Mouse (Mus musculus) layer of hippocampus, adult 9-11 months (tissue): Measurements from ENCODE around the gene Timp2.
A peak's percentile ranks its signal among the peaks of the same experiment; 100 is the strongest.
"Not testable (repeated sequence)": the region's sequence is repeated elsewhere in the genome, so short reads cannot be mapped to it uniquely, and the experiment has no call there.

Experiments
- DNase-seq: peaks from one replicate; pipeline ENCODE4 v3.0.0; 2022

Timp2 gene

DNA sequence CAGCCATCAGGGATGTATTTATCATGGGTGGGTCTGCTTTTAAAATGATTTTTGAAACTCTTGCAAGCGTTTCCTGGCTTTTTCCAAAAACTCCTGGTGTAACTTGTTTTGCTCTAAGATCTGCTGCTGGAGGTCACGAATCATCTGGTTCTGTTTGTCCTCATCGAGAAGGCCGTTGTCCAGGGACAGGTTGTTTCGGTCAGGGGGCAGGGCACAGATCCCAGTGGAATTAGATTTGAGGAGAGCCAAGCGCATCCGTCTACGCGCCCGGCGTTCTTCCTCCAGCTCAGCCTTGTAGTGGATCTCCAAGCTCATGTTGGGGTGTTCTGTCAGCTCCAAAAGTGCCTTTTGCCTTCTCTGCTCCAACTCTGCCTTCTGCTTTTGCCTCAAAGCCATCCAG is 23.2 kb downstream of the Timp2 start:
- no peak for DNase-seq

DNA sequence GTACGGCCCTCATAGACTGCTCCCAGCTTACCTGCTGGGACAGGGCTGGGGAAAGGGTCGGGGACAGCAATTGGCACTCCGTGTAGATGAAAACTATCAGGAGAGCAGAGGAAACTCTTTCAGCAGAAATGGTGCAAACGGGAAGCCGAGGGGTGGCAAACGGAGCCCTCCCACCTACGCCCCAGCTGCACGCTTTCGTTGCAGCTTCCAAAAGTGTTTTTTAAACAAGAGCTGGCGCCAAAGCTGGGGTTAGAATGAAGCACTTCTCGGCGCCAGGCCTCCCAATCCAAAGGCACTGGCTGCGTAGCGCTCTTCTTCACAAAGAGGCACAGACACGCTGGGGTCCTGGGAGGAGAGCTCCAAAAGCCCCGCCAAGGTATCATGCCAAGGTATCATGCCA is 24.8 kb downstream of the Timp2 start:
- DNase-seq = peak; percentile 77

DNA sequence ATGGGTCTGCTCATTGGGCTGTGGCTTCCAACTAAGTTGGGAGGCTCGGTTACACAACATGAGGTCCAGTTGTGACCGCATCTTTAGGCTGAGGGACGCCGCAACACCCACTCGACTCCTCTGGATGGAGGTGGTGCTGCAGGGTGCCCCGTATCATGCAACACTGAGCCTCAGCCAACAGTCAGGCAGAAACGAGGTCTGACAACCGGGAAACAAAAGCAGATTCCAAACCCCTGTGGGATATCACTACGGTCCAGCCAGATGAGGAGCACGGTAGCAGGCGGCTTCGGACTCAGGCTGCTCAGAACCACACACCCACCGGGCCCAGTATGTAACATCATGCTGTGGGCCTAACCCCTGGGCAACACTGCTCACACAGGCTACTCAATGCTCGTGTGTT is 25.2 kb downstream of the Timp2 start:
- no peak for DNase-seq

DNA sequence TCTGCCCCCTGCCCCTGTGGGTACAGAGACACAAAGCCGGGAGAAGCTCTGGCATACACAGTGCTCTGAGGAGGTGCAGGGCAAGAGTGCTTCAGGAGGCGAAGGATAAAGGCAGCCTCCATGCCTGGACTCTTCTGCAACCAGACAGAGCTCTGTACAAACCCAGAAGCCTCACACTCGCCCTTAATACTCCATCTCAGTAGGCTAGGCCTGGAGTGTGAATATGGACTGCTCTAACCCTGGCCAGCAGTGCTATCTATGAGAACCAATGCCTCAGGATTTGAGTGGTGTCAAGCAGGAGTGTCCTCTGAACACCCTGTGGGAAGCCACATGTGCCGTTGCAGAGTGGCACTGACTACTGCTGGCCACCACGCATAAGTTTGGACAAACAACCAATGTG is 26.6 kb downstream of the Timp2 start:
- no peak for DNase-seq

DNA sequence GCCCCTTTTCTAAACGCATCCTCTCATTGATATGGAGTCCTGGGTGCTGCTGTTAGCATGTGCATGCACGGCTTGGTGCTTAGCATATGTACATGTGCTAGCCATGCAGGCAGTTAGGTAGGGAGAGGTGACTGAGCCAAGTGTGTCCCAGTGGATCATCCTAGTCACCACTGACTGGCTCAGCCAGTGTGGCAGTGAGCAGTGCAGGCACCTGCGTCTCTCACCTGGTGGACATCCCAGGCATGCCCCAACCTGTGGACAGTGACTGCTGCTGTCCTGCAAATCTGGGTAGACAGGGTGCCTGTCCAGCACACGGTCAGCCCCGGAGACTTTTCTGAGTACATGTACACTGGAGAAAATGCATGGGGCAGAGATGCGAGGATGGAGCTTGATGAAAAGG is 27.0 kb downstream of the Timp2 start:
- DNase-seq = no peak

DNA sequence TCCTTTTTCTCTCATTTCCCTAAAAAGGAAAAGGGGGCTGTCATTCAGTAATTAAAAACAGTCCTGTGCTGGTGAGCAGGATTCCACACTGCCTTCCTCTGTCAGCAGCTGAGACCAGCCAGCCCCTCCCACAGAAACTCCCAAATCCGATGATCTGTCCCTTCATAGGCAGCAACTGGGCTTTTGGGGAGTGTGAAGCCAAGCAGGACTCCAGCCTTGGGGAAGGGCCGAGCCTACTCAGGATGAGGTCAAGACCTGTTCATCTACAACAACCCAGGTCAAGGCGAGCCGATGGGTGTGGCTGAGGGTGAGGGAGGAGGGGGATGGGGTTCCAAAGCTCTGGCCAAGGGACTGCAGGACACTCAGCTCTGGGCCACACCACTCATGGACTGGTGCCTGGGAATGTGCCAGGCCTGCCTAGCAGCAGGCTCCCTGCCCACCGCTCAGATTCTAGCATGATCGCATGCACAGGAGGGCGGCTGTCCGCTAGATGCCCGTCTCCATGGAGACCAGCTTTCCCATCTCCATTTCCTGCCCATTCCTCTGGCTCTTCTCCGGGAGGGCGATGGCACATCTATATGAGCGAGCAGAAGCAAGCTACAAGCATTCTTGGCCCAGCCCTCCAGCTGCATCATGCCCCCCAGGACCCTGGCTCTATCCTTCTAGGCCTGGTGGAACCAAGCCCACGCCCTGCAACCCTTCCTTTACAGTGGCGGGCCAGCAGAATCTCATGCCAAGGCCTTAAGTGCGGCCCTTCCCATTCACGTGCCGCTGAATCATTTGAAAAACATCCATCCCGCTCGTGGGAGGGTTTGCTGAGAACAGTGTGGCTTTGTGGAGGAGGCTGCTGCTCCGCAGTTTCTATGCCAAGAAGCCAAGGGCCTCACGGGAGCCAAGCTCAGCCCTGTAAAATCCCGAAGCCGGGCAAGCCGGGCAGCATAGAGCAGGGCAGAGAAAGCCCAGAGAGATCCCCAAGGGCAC is 28.3 kb downstream of the Timp2 start:
- peak; percentile 92 for DNase-seq

DNA sequence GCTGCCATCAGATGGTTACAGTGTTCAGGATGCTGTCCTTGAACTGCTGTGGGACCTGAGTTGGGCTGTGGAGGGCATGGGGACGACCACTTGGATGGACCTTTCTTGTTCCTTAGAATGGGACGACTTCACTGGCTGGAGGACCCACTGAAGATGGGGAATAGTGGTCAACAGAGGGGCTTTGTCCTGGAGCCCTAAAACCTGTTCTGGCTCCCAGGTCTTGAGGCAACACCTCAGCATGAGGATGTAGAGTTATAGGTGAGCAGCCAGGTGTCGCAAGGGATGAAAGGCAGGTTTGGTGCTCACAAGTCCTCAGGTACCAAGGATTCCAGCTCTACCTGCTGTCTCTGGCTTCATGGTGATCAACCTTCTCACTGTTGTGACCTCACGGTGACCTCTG is 29.0 kb downstream of the Timp2 start:
- no peak for DNase-seq

DNA sequence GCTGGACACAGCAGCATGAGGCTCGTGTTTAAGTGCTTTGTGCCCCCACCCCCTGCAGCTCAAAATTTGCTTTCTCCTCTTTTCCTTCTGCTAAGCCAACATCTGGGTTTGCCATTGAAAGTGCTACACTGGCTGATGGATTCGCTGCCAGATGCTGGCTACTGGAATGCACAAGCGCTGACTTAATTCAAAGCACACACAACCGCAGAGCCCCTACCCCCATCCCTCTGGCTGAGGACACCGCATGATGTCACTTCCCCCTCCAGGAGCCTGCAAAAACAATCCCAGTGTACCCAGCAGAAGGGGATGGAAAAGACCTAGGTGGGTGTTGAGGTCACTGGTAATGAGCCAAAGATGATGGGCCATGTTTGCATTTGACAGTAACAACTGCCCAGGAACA is 31.0 kb downstream of the Timp2 start:
- no peak for DNase-seq

DNA sequence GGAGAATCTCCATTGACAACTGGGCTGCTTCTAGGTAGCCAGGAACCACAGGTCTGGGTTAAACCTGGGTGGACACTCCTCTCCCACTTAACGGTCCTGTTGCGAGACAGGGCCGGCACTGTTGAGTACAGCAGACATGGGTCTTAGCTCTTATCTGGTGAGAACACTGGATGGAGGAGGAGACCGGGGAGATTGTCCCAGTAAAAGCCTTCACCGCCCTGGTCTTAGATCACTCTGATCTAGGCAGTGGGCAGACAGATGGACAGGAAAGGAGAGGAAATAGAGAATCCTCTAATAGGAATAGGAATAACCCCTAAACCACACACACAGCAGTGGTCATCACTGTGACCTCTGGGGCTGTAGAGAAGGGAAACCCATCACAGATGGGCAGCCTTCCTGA is 31.6 kb downstream of the Timp2 start:
- no peak for DNase-seq

DNA sequence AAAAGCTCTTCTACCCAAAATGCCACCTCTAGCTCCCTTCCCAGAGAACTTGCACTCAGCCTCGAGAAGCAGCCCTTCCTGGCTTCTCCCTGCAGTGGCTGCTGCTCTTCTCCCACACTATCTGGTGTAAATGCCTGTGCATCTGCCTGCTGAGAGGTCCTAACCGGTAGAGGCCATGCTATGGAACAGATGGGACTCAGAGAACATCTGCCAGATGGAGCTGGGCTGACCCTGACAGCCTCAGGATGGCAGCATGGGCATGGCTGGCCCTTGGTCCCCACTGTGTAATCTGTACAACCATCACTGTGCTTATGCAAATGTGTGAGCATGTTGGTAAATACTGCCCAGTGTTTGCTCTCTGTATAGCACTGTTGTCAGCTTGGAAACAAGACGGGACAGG is 32.9 kb downstream of the Timp2 start:
- no peak for DNase-seq

DNA sequence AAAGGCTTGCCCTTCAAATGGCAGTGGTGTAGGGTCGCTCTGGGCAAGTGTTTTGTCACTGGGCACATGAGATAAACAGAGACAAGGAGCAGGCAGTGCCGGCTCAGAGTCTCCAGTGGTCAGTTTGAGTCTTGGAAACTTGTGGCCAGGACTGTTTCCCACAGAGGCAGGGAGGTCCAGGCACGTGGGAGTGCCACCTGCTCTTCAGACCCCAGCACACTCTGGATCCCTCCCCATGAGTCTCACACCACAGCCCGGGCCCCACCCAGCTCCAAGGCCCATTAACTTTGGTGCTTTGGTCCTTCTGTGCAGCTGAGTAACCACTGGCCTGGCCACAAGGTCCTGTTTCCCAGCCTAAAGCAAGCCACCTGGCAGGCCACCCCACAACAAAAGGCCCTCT is 33.6 kb downstream of the Timp2 start:
- no peak for DNase-seq

DNA sequence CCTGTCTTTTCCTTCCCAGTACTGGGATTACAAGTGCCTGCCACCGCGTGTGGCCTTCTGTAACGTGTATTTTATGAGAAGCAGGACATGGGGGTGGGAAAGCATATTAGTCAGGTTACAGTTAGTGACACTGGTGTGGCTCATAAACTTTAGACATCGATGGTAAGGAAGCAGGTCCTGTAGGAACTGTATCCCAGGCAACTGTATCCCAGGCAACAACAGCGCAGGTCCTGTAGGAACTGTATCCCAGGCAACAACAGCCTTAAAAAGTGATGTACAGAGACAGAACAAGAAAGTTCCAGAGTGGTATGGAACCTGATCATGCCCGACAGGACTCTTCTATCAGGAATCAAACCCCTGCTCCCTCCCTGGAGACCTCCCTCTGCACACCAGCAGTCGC is 34.0 kb downstream of the Timp2 start:
- peak; percentile 58 for DNase-seq

DNA sequence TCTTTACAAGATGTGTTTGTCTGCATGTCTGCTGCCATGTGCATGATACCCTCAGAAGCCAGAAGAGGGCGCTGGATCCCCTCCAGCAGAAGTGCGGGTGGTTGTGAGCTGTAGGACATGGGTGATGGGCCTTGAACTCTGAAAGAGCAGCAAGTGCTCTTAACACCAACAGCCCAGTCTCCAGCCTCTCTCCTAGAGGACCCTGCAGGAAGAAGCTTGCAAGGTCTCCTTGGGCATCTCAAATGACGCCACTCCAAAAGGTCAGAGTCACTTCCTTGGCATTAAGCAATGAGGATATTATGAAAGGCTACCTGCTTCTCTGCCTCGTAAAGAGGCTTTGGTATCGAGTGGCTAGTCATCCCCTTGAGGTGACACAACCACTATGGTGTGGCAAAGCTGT is 36.9 kb downstream of the Timp2 start:
- DNase-seq = no peak

DNA sequence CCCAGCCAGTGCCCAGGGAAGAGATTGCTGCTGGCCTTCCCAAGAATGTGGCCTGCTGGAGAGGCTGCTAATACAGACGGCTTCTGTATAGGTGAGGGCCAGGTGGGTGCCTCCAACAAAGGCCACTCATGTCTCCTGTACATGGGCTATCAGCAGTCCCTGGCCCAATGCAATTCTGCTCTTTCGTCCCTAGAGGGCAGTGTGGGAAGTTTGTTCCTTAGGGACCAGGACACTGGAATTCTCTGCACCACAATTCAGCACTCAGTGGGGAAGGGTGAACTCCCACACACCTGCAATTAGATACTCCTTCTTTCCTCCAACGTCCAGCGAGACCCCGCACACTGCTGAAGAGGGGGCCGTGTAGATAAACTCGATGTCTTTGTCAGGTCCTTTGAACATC is 38.4 kb downstream of the Timp2 start:
- no peak for DNase-seq

DNA sequence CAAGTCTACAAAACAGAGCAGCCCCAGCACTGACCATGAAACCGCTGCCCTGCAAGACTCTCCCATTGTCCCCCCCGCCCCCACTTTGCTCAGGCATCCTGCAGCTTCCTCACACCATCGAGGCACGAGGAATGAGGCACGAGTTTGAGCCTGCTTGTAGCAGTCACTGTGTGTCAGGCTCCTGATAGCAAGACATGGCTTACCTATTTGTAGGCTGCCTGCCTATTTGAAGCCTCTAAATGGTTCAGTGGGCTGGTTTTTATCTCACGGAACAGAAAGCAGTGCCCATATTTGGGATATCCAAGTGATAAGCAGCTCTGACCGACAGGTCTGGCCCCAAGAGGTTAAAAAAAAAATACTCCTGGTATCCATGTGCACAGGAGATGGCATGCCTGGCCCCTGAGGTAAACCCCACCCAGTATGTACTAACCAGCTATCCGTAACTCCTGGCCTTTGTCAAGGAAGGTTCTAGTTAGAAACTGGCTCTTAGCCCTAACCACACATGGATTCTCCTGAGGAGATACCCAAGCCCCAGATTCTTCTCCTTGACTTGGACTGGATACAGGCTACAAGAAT is 39.2 kb downstream of the Timp2 start:
- DNase-seq = no peak

DNA sequence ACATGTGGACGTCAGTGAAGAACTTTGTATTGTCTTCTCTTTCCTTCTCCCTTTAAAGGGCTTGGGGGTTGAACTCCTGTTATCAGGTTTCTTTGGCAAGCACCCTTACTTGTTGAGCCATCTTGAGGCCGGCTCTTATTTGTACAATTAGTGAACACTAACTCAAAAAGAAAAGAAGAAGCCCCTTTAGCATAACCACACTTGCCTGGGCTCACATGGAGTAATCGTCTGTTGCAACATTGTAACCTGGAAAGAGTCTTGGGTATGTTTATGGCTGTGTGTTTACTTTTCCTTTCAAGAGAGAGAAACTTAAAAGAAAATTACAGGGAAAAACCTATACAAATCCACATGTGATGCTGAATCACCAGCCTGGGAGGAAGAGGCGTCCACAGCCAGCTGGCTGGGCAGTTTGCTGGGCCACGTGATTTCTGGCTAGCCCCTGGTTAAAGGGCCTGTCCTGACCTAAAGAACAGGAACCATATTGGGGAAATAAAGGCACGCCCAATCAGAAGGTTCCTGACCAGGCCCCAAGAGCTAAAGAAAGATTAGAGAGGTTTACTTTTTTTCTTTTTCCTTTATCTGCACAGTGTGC is 43.3 kb downstream of the Timp2 start:
- DNase-seq = no peak

DNA sequence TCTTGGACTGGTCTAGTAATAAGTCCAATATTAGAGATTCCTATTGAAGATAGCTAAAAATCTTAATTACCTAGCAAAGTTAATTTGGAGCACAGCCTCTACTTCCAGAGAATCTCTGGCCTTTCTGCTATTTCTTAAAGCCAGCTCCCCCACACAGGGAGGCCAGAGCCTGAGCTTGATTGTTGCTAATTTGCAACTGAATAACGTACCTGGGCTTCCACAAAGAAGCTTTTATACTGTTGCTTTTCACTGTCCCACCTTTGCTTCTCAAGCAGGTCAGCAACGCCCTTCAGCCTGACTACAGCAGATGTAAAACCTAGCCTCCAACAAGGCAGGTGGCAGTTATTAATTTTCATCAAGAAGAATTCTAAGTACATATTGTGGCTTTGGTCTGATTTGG is 47.6 kb downstream of the Timp2 start:
- DNase-seq = not testable (repeated sequence)

DNA sequence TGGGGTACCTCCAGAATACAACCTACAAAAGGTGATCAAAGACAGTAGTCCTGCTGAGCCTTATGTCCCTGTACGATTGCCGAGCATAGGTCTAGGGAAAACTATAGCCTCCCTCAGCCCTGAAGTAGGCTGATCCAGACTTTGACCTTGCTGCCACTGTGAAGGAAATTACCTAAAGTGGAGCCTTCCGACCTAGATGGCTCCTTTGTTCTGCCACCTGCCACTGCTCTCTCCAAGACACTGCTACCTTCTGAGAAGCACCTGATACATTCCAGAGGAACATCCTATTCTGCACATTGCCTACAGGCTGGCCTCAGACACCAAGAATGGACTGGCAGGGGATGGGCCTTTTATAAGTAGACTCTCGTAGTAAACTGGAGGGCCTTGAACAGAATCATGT is 51.6 kb downstream of the Timp2 start:
- not testable (repeated sequence) for DNase-seq

DNA sequence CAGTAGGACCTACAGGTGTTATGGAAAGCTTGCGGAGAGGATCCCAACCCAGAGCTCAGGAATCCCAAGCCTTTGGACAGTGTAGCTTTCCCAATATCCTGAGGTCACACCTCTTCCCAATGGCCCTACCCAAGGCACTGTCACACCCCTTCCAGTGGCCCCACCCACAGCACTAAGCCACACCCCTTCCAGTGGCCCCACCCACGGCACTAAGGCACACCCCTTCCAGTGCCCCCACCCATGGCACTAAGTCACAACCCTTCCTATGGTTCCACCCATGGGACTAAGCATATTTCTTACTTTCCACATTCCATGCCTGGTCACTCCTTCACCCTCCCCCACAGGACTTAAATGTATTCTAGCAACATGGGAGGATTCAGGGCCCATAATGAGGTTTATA is 56.7 kb downstream of the Timp2 start:
- DNase-seq = no peak

DNA sequence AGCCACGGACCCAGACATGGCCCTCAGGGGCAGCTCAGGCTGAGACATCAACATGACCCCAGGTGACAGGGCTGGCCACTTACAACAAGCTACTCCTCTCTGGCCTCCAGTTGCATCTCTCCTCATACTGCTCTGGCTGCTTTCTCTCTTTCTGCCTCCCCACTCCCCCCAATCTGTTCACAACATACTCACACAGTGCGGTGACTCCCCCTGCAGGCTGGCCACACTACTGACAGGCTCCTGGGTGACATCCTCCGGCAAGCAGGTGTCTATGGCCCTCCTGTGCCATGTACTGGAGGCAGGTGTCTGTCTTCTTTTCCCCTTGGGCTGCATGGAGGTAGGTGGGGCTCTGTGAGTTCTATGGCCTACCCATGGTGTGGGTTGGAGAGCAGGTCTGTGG is 57.6 kb downstream of the Timp2 start:
- DNase-seq = no peak

DNA sequence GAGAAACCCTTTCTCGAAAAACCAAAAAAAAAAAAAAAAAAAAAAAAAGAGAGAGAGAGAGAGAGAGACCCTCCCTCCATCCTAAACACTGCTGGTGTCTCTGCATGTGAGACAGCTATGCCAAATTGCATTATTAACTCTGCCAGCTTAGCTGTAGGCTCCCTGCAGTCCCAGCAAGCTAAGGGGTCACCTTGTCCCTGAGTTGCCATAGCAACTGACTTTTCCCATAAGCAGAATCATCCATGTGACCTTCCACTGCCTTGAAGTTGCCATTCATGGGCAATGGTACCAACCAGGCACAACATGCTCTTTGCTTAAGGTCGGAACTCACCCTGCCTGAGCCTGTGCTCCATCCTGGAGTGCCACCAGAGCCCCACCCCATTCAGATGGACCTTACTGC is 60.5 kb downstream of the Timp2 start:
- DNase-seq = no peak

DNA sequence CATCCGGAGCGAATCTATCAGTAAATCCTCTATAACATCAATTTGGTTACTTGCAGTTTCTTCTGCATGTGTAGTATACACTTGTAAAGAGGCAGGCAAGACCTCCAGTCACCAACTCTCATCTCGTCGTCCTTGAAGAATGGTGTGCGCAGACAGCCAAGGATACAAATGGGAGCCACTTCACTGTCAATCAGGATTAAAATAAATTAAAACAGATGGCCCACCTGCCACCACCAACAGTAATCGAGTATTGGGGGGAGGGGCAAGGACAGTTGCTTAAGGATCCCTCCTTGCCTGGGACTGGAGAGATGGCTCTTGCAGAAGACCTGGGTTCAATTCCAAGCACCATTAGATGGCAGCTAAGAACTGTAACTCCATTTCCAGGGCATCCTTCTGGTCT is 62.9 kb downstream of the Timp2 start:
- DNase-seq = no peak

DNA sequence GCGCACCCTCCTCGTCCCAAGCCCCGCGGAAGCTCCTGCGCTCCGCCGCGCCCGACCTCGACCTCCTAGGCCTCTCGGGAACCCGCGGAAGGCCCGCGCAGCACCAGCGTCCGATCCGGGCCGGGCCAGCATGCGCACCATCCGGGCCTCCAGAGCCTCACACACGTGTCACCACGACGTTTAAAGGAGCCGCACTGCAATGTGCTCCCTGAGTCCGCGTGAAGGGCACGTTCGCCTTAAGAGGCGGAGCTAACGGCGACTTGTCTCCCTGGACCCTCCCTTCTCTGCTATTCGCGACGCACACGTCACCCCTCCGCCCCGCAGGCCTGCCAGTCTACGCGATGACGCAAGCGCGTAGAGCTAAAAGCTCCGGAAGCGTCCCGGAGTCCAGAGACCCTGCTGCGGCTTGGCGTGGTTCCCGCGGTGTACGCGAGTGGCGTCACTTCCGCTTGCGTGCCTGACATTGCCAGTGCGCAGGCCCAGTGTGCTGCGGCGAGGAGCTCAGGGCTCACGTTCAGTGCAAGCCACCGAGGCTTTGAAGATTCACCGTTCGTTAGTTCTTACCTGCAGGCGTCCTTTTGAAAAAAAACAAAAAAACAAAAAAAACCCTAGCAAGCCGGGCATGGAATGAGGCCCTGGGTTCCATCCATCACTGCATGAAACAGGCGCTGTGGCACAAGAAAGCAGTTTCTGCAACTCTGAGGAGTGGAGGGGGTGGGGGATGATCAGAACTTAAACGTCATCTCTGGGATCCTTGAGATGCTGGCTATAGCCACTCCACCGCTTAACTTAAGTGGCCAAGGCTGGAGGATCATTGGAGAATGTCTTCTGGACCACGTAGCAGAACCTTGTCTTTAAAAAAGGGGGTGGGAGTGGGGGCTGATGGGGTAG is 65.3 kb downstream of the Timp2 start, which contains the start of gene Usp36:
TSS of gene Usp36 (minus strand) at position 246 of the 891 bp plus-strand sequence.
- peak; percentile 100 for DNase-seq
